Mouse (Mus musculus): ENCODE data around the gene Olfr1014. TPM values are rescaled to one million over a fixed set of nuclear protein-coding genes. Genes with fewer than 3 reads are reported as not detected.

Olfr1014 gene
- polyA plus RNA-seq (2017; shearing (Covaris generic)): not detected

GRCm38 (mm10) chr2:85772413-85772812, at the start of gene Olfr1014:
TSS of gene Olfr1014 (plus strand) at chr2:85772713.

GRCm38 (mm10) chr2:85762666-85763065, 9.8 kb upstream of the Olfr1014 start, which contains the start of gene Olfr1012:
TSS of gene Olfr1012 (minus strand) at chr2:85762766.

GRCm38 (mm10) chr2:85766798-85767197, 5.7 kb upstream of the Olfr1014 start, which contains the start of gene Olfr1013:
TSS of gene Olfr1013 (plus strand) at chr2:85767098.

GRCm38 (mm10) chr2:85781717-85782116, 9.2 kb downstream of the Olfr1014 start, which contains the start of gene Olfr1015:
TSS of gene Olfr1015 (plus strand) at chr2:85782017.

GRCm38 (mm10) chr2:85802444-85802843, 29.9 kb downstream of the Olfr1014 start, which contains the start of gene Olfr1016:
TSS of gene Olfr1016 (minus strand) at chr2:85802544.

GRCm38 (mm10) chr2:85818179-85818578, 45.7 kb downstream of the Olfr1014 start, which contains the start of gene Olfr1018:
TSS of gene Olfr1018 (plus strand) at chr2:85818479.

Other genes with a start within 250 kb of the Olfr1014 start
- gene Olfr996, start 193.5 kb upstream of the Olfr1014 start, polyA plus RNA-seq (2017; shearing (Covaris generic)): not detected
- not detected for gene Olfr998, start 183.8 kb upstream of the Olfr1014 start, polyA plus RNA-seq (2017; shearing (Covaris generic))
- gene Olfr1000, start 160.8 kb upstream of the Olfr1014 start, polyA plus RNA-seq (2017; shearing (Covaris generic)): not detected
- gene Olfr1002, start 122.0 kb upstream of the Olfr1014 start, polyA plus RNA-seq (2017; shearing (Covaris generic)): not detected
- gene Olfr154, start 108.3 kb upstream of the Olfr1014 start, polyA plus RNA-seq (2017; shearing (Covaris generic)): not detected
- gene Olfr1006, start 93.9 kb upstream of the Olfr1014 start, polyA plus RNA-seq (2017; shearing (Covaris generic)): not detected
- gene Olfr1008, start 83.3 kb upstream of the Olfr1014 start, polyA plus RNA-seq (2017; shearing (Covaris generic)): not detected
- not detected for gene Olfr1009, start 57.3 kb upstream of the Olfr1014 start, polyA plus RNA-seq (2017; shearing (Covaris generic))
- gene Olfr1012, start 9.9 kb upstream of the Olfr1014 start, polyA plus RNA-seq (2017; shearing (Covaris generic)): not detected
- not detected for gene Olfr1013, start 5.6 kb upstream of the Olfr1014 start, polyA plus RNA-seq (2017; shearing (Covaris generic))
- not detected for gene Olfr1015, start 9.3 kb downstream of the Olfr1014 start, polyA plus RNA-seq (2017; shearing (Covaris generic))
- gene Olfr1016, start 29.8 kb downstream of the Olfr1014 start, polyA plus RNA-seq (2017; shearing (Covaris generic)): not detected
- not detected for gene Olfr1018, start 45.8 kb downstream of the Olfr1014 start, polyA plus RNA-seq (2017; shearing (Covaris generic))
- not detected for gene Olfr1019, start 72.8 kb downstream of the Olfr1014 start, polyA plus RNA-seq (2017; shearing (Covaris generic))
- not detected for gene Olfr1020, start 74.3 kb downstream of the Olfr1014 start, polyA plus RNA-seq (2017; shearing (Covaris generic))
- gene Olfr1022, start 95.9 kb downstream of the Olfr1014 start, polyA plus RNA-seq (2017; shearing (Covaris generic)): not detected
- not detected for gene Olfr1023, start 112.9 kb downstream of the Olfr1014 start, polyA plus RNA-seq (2017; shearing (Covaris generic))
- gene Olfr1024, start 132.3 kb downstream of the Olfr1014 start, polyA plus RNA-seq (2017; shearing (Covaris generic)): not detected
- not detected for gene Olfr1025-ps1, start 142.5 kb downstream of the Olfr1014 start, polyA plus RNA-seq (2017; shearing (Covaris generic))
- gene Olfr1026, start 148.8 kb downstream of the Olfr1014 start, polyA plus RNA-seq (2017; shearing (Covaris generic)): not detected
- not detected for gene Olfr1028, start 177.7 kb downstream of the Olfr1014 start, polyA plus RNA-seq (2017; shearing (Covaris generic))
- gene Olfr1029, start 201.2 kb downstream of the Olfr1014 start, polyA plus RNA-seq (2017; shearing (Covaris generic)): not detected
- not detected for gene Olfr1030, start 206.6 kb downstream of the Olfr1014 start, polyA plus RNA-seq (2017; shearing (Covaris generic))
- not detected for gene Olfr1031, start 217.6 kb downstream of the Olfr1014 start, polyA plus RNA-seq (2017; shearing (Covaris generic))
- not detected for gene Olfr1032, start 232.8 kb downstream of the Olfr1014 start, polyA plus RNA-seq (2017; shearing (Covaris generic))
- gene Olfr1033, start 247.9 kb downstream of the Olfr1014 start, polyA plus RNA-seq (2017; shearing (Covaris generic)): not detected

Measured in activated CD4-positive, CD25-positive, alpha-beta regulatory T cell, adult 9 weeks (primary cell).